Mouse (Mus musculus): ENCODE data around the gene P3h2.

P3h2 gene

DNA sequence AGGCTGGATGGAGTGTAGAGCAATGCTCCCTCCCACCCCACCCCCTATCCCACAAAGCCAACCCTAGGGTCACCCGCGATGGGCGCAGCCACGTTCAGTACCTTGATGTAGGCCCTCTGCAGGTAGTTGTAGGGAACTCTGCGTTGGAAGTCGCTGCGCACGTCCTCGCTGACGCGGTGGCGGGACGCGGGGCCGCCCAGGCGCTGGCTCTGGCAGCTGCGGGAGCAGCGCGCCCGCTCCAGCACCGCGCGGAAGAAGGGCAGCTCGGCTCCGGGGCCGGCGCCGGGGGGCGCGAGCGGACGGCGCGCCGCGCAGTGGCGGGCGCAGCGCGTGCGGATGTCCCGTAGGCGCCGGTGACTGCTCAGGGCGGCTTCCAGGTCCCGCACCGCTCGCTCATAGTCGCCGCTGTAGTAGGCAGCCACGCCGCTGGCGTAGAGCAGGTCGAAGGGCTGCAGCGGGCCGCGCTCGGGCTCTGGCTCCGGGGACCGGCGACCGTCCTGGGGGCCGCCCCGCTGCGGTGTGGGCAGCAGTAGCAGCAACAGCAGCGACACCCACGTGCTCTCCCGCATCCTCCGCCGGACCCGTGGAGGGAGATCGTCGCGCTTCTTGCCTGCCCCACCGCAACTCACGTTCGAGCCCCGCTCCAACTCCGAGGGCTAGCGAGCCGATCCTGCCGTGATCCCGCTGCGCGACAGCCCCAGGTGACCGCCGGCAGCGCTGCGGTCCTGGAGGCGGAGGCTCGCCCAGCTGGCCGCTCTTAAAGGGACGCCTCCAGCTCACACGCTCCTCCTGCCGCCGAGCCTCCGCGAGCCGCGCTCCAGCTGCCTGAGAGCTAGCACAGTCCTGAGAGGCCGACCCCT is at the start of gene P3h2:
TSS of gene P3h2 (minus strand) at position 670 of the 860 bp plus-strand sequence.
- peak; percentile 25 to 38 for DNase-seq (ENCODE audit: low spot score in 2 of 2)

DNA sequence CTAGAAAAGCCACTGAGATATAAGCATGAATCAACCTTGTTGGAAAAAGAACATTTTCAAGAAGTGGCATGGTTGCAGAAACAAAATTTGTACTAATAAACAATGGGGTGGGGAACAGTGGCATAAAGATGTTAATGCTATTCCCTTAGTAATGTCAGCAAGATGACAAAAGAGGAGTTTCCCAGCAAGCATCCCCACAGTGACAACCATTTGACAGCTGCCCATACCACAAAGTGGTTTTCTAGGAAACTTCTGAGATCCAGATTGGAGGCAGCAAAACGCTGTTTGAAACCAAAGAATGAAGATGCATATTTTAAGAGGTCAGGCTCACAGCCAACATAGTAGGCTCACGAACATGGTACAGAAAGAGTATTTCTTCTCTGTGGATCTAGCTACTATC is 46.7 kb upstream of the P3h2 start:
- no peak for DNase-seq (ENCODE audit: low spot score in 2 of 2)

DNA sequence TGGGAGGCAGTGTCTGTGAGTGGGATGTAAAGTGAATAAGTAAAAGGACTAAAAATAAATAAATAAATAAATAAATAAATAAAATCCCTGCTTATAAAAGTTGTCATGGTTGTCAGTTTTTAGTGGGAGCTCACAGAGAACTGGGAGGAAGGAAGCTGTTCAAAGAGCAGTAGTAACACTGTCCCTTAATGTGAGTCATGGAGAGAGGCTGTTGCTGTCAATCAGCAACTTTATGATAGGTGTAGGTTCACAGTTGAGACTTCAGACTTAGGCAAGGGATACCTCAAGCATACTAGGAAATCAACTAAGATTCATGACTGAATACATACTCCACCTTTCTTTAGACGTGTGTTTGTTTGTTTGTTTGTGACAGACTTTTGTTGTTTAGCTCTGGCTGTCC is 45.4 kb upstream of the P3h2 start:
- no peak for DNase-seq (ENCODE audit: low spot score in 2 of 2)

DNA sequence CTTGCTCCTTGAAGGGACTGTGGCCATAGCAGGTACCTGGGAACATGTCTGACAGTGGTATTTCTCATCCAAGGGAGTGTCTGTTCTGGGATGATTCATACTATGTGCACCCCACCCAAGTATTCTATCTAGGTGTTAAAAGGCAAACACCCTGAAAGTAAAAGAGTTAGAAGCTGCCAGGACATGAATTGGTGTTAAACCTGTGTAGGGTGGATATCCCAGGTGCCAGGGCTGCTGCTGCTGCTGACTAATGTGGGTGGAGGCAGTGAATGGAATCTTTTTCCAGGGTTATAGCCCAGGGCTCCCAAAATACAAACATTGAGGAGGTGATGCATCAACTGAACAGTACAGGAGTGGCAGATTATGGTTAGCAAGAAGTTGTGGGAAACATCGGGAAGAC is 41.3 kb upstream of the P3h2 start:
- DNase-seq (ENCODE audit: low spot score in 2 of 2) = no peak

DNA sequence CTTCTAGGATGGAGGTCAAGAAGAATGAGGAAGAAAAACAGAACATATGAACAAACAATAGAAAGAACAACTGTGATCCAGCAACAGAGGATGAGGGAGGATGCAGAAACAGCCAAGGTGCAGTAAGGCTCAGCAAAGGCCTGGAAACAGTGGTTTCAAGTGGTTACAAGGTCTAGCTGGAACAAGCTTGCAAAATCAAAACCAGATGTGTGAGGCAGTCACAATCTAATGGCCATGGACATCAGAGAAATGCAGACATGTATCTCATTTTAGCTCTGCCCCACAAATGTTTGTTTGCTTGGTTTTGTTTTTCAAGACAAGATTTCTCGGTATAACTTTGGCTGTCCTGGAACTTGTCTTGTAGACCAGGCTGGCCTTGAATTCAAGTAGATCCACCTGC is 25.5 kb upstream of the P3h2 start:
- DNase-seq (ENCODE audit: low spot score in 2 of 2) = no peak

DNA sequence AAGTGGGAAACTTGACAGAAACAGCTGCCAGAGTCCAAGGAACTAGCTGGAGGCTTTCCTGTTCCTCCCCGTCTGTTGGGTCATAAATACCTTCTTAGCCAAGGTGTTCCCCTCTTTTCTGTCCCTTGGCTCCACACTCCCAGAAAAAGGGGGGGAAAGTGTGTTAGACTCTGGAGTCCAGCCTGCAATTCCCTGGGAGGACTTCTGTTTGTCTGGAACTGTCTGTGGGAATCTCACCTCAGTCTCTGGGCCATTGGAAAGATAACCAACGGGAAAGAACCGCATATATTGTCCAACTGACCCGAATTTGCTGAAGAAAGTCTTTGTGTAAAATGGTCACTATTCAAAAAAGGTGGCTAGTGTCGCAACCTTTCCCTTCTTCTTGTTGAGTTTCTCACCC is 1.0 kb upstream of the P3h2 start:
- no peak for DNase-seq (ENCODE audit: low spot score in 2 of 2)

DNA sequence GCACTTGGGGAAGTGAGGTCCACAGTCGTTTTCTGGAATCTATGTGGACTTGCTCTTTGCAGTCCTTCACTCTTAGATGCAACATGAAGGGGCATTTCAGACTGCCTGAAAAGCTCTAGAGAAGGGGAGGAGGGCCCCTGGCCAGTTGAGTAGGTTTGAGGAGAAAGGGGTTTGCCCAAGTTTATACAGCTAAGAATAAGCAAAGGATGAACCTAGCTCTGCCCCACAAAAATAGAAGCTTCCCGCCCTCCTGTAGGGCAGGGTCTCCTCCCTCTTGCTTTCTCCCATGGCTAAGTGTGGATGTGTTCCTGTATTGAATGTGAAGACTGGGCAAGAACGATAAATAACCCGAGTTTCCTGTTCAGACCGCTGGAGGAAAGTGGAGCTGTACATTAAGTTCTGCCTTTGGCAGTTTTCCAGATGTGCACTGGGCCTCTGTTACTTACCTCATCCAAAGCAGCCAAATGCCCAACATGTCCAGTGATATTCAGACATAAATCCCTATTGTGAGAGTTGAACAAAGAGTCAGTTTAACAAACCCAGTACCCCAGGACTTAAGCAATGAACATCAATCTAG is 545 bp upstream of the P3h2 start:
- peak in 1 of 2 experiments; percentile 4 for DNase-seq (ENCODE audit: low spot score in 2 of 2)

DNA sequence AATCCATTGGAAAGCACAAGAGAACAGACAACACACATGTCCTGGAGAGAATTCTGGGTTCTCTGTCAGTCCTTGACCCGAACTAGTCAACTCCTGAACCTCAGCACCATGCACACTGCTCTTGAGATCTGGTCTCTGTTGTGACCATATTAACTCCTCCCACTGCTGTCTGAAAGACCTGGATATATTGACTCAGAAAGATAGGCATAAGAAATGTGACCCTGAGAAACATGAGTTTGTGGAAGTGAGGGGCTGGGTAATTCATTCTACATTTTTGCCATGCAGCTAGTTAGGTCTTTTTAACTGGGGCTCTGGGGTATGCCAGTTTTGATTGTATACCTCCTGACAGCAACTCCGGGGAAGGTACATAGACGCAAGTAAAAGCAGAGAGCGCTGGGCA is 1.3 kb downstream of the P3h2 start:
- DNase-seq (ENCODE audit: low spot score in 2 of 2) = no peak

DNA sequence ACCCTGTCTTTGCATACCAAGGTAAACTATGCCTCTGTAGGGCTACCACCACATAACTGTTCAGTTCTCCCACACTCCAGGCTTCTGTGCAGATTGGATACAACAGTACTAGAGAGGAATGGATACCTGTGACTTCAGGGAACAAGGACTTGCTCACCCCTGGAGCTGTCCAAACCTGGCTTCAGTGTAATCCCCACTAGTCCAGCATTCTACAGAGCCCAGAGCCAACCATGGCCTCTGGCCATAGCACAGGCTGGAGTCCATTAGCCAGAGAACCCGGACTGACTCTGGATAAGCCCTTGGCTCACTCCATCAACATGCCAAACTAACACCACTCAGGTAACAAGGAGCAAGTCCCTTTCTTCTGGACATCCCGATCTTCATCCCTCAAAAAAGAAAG is 2.7 kb downstream of the P3h2 start:
- DNase-seq (ENCODE audit: low spot score in 2 of 2) = no peak

DNA sequence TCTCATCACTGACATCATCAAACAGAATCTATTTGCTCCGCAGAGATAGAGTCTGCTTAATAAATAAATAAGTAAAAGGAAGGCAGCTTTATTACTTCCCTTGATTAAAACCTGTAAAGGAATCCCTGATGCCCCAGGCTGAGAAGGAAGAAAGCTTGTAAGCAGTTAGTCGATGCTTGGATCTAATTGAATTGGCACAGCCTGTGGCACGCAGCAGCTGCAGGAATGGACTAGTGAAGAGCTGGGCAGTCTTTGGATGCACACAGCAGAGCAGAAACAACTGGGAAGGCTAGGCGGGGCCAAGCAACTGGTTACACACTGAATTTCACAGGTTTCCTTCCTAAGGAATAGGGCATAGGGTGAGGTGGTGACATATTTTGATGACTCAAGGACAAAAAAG is 5.4 kb downstream of the P3h2 start:
- DNase-seq (ENCODE audit: low spot score in 2 of 2) = no peak

DNA sequence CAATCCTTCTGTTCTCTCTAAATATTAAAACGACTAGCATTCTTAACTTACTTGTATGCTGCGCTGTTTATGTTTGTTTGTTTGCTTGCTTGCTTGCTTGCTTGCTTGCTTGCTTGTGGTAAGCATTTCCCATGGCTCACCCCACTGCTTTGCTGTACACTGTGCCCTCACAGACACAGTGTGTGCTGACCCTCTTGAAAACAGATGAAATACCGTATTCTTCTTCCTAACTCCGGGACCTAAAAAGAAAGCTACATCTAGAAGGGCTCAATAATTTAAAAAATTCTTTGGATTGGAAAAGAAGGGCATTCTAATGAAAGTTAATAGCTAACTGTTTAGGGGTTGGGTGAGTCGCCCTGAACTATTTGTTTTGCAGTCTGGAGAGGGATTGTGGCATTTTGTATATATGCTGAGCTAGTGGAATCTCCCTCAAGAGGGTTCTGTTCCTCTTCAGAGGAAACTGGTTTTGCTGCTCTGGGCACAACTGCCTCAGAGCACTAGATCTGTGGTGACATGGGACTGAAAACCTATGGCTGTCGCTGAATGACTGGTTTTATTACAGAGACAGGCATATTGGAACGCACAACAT is 9.8 kb downstream of the P3h2 start:
- no peak for DNase-seq (ENCODE audit: low spot score in 2 of 2)

DNA sequence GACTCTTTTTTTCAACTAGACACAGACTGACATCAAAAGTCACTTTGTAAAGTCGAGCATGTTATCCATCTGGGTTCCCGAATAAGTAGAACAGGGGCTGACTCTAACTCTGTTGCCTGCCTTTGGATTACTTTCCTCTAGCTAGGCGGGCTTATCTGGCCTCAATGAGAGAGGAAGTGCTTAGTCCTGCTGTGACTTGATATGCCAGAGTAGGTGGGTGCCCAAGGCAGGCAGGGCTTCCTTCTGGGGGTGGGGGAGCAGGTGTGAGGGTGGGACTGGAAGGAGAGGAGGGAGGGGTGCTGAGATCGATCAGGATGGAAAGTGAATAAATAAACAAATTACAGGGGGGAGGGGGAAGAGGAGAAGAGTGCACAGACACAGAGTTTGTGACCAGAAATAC is 11.7 kb downstream of the P3h2 start:
- no peak for DNase-seq (ENCODE audit: low spot score in 2 of 2)

DNA sequence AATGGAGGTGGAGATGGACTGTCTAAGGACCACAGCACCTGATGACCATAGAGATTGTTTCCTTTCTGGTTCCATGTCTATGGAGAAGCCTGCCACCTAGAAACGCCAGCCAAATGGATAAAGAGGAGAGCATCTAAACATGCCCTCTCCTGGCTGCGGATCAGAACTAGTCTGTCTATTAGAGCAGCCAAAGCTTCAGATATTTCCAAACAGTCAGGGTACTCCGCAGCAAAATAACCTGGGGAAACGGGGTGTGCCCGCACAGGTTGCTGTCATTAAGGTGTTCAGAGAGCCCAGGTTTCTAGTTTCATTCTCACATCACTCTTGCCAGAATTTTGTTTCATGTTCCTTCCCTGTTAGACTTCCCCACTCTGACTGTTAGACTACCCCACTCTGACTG is 16.6 kb downstream of the P3h2 start:
- no peak for DNase-seq (ENCODE audit: low spot score in 2 of 2)

DNA sequence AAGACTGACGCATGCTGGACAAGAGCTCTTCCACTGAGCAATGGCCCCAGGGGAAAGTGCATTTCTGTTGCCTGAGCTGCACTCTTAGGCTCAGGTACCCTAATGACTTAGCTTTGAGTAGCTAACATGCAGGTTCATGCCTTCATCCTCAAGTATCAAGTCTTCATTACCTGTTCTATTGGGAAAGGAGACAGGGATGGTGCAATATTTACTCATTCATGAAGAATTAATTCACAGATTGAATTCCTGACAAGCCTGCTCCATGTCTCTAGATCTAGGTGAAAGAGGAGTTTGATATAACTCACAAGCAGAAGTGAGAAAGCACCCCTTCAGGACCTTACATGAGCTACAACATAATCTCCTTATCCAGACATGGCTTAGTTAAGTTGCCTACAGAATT is 17.3 kb downstream of the P3h2 start:
- no peak for DNase-seq (ENCODE audit: low spot score in 2 of 2)

DNA sequence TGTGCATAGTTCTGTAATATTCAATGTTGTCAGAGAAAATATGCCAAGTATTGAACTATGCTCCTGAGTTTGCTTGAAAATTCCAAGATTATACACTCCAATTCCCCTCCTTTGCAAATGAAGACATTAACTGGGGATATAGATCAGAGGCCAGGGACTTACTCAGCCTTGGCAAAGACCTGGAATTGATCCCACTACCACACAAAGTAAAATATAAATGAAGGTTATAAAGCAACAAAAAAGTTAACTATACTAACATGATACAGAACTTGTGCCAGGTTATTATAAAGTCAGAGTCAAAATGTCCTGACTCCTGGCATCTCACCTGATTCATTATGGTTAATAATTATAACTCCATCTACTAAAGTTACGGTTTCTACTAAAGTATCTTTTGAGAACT is 18.6 kb downstream of the P3h2 start:
- DNase-seq (ENCODE audit: low spot score in 2 of 2) = no peak

DNA sequence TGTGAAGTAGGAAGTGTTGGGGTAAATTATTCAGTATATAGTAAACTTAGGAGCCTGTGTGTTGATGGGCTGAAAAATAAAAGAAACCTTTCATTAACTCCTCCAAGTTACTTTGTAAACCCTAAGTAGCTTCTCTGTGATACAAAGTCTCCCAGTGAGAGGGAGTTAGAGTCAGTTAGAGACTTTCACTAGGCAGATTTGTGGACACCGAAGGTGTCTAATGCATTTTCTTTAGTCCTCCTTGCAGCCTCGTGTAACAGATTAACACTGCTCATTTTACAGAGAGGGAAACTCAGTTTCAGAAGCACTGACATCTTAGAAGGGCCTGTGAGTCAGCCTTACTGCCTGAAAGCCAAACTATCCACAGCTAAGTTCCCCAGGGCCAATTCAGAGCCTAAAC is 20.4 kb downstream of the P3h2 start:
- no peak for DNase-seq (ENCODE audit: low spot score in 2 of 2)

DNA sequence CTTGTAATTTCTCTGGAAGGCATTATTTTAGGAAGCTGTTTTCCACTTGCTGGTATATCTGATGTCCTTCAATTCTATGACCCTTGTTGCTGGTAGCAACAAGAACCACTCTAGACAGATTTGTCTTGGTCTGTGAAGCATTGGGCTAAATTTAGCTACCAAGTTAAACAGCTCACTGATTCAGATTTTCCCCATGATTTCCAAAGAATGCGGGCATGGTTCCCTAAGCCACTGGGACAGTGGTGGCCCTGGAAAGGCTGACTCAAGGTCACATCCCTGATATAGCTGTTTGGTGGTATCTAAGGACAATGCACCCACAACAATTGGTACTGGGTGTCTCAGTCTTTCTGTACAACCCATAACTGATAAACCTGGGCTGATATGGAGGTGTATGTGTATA is 22.8 kb downstream of the P3h2 start:
- no peak for DNase-seq (ENCODE audit: low spot score in 2 of 2)

DNA sequence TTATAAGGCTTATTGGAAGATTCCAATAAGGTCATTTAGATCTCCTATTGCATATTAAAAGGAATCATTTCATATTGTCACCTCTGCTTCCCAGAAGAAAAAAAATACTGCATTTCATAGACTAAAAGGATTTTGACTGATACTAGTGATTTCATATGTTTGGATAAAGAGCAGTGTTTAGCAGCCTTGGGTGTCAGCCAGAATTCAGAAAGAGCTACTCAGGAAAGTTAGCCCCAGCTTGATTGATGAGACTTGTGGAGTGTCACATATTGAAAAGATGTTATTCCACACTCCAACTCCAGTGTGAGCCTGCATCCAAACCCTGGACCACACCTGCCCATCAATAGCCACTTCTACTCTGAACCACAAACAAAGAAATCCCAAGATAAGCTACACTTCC is 23.2 kb downstream of the P3h2 start:
- DNase-seq (ENCODE audit: low spot score in 2 of 2) = no peak

DNA sequence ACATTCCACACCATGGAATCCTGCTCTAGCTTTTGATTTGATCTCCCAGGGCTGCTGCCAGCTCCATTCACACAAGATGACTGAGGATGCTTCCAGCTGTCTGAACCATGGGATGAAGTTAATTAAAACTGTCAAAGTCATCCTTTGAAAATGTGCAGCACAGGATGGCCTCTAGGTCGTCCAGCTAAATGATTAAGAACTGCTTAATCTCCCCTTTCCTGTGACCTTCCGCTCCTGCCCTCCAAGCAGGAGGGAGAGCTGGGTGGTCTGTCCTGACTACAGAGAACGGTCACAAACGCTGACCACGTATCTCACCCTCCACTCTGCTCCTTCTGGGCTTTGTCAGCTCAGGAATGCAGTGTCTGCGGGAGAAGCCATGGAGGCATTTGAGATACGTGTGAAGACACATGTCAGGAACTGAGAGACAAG is 26.6 kb downstream of the P3h2 start:
- DNase-seq (ENCODE audit: low spot score in 2 of 2) = no peak

DNA sequence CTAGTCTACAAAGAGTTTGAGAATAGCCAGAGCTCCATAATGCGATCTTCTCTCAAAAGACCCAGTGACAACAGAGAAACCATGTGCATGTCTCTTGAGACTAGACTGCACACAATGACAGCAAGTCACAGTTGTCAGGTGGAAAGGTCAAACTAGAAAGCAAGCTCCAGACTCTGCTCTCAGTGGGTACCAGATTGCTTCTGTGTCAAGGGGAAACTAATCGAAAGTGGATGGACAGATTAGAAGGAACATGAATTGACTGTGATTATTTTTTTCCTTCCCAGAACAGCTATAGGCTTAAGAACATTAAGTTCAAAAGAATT is 27.5 kb downstream of the P3h2 start:
- DNase-seq (ENCODE audit: low spot score in 2 of 2) = no peak

DNA sequence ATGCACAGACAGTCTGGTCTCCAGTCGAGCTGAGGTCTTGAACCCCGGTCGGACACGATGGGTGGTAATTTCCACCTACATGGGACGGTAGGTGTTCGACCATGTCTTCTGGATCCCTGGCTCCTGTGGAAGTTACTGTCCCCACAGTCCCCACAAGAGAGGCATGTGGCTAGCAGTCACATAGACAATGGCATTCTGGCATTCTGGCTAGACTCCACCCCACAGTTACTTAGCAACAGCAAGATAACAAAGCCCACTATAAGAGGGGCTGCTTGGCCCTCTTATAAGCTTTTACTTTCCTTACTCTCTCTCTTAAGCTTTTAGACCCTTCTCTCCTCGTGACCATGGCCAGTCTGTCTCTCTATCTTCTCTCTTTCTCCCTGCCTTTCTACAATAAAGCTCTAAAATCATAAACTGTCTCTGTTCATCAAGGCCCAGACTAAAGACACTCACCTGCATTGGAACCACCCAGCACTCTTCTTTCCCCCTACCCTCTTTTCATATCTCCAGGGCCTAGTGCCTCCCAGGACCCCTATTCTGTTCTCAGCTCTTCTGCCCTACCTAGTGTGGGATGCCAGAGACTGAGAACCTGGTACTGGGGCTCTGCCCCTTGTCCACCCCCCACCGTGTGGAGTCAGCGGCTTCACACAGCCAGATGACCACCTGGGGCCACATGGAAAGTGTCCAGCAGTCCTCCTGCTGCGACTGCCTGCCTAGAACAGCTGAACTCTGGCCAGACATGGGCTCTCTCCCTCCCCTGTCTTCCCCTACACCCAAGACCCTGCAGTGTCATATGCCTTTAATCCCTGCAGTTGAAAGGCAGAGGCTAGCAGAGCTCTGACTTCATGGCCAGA is 28.1 kb downstream of the P3h2 start:
- no peak for DNase-seq (ENCODE audit: low spot score in 2 of 2)

DNA sequence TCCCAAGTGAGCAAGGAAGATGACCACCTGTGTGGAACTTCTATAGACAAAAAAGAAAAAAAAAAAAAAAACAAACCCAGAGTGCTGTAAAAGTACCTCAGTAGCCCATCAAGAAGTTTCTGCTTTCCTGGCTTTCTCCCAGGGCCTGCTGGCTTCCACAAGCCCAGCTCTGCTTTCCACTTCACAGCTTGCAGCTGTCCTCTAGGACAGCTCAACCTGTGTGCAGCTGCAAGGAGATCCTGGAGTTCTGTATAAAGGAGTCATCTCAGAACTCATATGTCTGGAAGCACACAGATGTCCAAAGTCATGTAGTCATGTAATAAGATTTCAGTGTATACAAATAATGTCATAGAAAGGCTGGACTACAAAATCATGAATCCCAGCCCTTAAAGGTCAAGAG is 30.5 kb downstream of the P3h2 start:
- no peak for DNase-seq (ENCODE audit: low spot score in 2 of 2)

DNA sequence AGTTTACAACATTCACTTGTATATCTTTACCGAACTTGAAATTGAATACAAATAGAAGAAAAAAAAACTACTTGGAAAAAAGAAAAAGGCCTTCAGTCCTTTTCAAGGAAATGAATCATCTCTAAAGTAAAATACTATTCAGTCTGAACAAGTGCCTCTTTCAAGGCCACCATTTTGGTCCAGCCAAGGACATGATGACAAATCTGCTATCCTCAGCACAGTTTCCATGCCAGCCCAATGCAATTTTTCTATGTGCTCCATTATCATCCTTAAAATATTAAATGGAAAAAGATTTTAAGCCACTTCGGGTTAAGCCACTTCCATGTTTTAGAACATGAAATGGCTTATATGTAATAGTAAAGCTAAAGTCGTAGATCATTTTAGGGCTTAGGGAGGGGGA is 35.2 kb downstream of the P3h2 start:
- no peak for DNase-seq (ENCODE audit: low spot score in 2 of 2)

Data from frontal cortex, postnatal 25 days (tissue).